Mouse (Mus musculus) urinary bladder, adult 18-20 months (tissue): ENCODE results near the gene Cd200r3.

ENCODE experiments used
- DNase-seq, 2 experiments: peaks; one replicate each; pipeline ENCODE4 v3.0.0; 2022; ENCODE audit warnings: low spot score in 2 of 2, mixed read lengths in 2 of 2

Cd200r3 gene

DNA sequence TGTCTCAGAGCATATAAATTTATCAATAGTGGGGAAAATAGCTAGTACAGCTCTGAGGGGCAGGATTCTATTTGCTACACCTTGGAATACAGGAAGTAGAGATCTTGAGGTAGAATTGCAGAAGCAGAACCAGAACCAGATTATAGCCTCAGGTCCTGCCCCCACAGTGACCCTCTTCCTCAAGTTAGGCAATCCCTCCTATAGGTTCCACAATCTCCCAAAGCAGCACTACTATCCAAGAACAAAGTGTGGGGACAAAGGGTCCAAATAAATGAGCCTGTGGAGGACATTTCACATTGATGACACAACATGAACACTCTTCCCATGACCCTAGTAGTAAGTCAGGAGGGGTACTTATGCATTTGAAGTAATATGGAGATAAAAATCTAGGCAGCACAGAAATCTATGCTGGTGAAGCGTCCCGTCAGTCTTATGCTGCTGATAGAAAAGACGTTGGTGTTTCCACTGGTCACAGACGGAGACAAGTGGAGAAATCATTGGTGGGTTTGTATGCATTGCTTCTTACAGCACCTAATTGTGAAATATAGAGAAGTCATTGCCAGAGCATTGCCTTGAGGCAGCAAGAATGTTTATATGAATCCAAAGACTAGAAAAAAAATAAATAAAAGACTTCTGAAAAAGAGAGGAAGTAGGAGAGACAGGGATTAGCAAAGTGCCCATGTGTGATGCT, 45.3 kb downstream of the Cd200r3 start:
- no peak for DNase-seq

DNA sequence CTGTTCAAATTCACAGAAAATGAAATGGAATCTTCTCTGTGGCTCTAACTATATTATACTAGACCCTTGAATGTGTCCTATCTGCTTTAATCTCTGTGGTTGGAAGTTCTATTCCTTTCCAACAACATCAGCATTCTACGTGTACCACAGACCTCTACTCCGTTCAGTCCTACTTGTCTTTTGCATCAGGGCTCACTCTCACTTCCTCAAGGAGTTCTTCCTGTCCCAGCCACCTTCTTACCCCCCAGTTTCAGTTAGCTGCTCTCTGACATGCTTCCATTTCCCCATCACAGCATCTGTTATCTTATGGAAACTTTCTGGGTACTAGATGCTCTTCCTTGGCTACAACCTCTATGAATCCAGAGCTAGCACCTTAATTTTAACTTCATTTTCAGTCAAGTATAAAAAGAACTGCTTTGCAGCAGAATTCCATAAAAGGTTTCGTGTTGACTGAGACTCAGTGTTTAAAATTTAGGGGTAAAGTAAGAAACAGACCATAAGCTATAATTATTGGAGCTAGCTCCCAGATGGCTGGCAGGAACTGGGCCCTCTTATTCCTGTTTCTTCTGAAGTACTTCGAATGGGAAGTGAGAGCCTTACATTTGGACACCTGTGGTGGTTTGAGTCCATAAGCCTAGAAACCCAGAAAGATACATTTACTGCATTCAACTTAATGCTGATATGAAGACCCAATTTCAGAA, 50.0 kb downstream of the Cd200r3 start:
- no peak for DNase-seq

- no peak for DNase-seq
Observed at GRCm38 (mm10) chr16:44994206-44994953, 50.9 kb downstream of the Cd200r3 start.

DNA sequence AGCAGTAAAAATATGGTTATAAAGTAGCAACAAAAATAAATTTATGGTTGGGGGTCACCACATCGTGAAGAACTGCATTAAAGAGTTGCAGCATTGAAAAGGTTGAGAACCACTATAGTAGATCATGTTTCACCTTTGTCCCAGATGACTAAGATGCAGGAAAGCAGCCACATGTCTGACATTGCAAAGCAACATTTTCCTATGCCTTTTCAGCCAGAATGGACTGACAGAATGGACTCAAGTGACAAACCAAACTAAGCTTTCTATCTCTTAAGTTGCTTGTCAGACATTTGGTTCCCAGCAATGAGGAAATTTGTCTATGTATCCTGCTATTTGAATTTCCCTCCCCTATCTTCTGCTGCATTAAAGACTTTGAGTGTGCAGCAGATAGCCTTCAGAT, 51.6 kb downstream of the Cd200r3 start:
- DNase-seq: no peak

DNA sequence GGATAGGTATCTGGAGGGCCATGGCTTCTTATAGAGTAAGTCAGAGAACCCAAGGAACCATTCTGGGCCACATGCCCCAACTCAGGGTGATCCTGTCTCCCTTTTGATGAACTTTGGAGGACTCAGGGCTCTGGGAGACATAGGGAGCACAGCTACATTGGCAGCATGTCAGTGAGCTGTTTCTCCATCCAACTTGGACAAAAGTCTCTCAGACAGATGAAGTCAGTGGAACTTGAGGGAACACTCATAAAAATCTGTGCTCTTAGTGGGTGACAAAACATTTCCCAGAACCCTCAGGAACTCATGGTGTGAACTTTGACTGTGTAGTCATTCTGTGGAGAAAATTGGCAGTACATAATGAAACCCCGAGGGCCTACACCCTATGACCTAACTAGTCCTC, 53.2 kb downstream of the Cd200r3 start:
- DNase-seq: no peak

- no peak for DNase-seq
Observed at GRCm38 (mm10) chr16:44999537-44999936, 56.1 kb downstream of the Cd200r3 start.

- DNase-seq: no peak
Observed at GRCm38 (mm10) chr16:45004443-45004842, 61.0 kb downstream of the Cd200r3 start.

DNA sequence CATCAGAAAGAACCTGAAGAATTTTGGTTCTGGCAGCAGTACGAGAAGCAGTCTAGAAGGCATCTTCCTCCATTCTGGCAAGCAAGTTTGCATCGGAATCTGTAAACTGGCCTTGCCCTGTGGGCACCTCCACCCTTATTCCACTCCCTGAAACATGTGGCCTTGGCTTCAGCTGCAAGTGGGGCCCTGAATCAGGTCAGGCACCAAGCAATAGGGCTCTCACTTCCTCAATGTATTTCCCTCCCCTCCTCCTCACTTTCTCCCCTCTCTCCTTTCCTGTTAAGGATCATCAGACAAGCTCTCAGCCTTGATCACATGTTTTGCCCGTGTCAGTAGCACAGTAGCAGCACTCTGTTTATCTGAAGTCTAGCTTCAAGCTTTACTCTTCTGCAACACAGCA, 61.8 kb downstream of the Cd200r3 start:
- DNase-seq: no peak

- DNase-seq: no peak
Observed at GRCm38 (mm10) chr16:45006971-45007370, 63.5 kb downstream of the Cd200r3 start.

GRCm38 (mm10) chr16:45007807-45008206, 64.3 kb downstream of the Cd200r3 start:
- no peak for DNase-seq

- DNase-seq: peak in 1 of 2 experiments; percentile 55
Observed at GRCm38 (mm10) chr16:45009634-45010033, 66.2 kb downstream of the Cd200r3 start.

GRCm38 (mm10) chr16:45015591-45015990, 72.1 kb downstream of the Cd200r3 start:
- no peak for DNase-seq

DNA sequence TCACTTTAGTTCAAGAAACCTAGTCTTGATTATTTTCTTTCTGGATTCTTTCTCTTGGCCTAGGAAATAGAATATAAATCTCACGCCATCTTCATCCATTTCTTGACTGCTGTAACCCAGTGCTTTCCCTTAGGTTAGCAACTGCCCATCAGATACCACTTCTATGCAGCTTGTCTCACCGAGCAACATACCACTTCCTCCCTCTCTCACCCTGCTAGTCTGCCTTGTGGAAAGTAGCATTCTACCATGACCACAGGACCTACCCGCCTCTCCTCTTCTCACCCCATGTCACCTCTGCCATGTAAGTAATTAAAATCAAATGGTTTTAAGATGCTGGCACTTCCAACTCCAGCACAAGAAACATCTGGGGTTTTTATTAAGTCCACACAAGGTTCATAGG, 73.0 kb downstream of the Cd200r3 start:
- no peak for DNase-seq

- DNase-seq: no peak
Observed at GRCm38 (mm10) chr16:45018868-45019267, 75.4 kb downstream of the Cd200r3 start.

DNA sequence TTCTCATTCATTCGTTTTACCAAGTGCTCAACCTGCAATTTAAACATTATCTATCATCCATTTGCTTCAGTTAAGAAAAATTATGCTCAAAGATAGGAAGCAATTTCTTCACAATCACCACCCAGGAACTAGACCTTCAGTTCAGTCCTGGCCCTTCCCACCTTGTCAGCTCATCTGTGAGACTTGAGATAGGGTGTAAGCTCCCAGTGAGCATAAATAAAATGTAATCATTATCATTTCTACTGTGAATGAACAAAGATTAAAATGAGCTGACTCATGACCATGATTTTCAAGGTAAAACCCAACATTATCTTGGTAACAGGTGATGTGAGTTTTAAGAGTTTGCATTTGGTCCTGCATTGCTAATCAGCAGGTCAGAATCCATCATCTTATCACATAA, 76.6 kb downstream of the Cd200r3 start:
- DNase-seq: no peak

DNA sequence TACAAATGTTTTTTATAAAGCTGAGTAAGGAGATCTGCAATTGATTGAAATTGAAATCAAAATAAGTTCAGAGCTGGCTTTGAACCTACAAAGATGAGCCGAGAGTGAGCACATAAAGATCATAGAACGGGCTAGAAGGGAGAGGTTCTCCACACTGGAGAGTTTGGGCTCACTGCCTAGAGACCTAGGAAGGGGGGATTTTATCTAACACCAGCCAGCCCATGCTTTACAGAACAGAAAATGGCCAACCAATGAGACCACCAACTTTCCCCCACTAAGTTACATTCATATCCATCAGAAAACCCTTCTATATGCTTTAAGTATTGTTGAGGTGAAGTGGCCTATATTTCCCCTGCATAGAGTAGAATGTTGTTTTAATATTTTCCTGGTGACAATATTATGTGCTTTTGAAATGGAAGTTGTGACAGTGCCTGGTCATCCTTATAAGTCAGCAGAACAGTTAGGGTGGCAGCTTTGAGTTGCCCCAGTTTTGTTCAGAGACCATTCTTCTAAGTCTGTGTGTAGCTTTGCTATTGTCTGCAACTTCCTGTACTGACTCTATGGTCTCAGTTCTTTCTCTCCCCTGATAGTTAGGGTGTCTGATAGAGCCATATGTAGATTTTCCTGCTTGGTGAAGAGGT, 77.3 kb downstream of the Cd200r3 start:
- no peak for DNase-seq

DNA sequence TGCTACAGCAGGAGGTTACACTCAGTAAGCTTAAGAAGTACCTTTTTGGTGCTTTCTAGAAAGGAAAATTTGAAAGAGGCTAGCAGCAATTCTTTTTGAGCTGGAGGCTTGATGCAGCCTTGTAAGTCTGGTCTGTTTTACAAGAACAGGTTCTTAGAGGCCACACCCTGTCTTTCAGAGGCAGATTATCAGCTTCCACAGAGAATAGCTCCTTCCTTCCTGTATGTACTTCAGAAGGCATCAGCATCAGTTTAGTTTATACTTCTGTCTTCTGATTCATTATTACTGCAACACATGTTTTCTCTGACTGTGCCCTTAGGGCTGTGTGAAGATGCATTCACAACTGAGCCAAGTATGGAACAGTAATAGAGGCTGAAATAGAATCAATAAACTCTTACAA, 78.0 kb downstream of the Cd200r3 start:
- DNase-seq: no peak

GRCm38 (mm10) chr16:45023904-45024303, 80.4 kb downstream of the Cd200r3 start:
- DNase-seq: peak in 1 of 2 experiments; percentile 35

GRCm38 (mm10) chr16:45025321-45025720, 81.8 kb downstream of the Cd200r3 start:
- no peak for DNase-seq

GRCm38 (mm10) chr16:45029080-45029479, 85.6 kb downstream of the Cd200r3 start:
- DNase-seq: no peak

GRCm38 (mm10) chr16:45029493-45029892, 86.0 kb downstream of the Cd200r3 start:
- no peak for DNase-seq

DNA sequence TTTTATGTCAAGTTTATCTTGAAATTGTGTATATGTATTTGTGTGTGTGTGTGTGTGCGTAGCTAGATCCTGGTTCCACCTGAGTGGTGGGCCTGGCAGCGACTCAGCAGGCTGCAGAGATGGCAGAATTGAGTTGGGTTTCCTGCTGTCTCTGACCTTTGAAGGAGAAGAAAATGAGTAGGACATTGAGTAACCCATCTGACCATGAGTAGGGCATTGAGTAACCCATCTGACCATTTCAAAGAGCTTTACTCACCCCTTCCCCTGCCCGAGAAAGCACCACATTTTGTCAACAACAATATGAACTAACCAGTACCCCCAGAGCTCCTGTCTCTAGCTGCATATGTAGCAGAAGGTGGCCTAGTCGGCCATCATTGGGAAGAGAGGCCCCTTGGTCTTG, 86.6 kb downstream of the Cd200r3 start:
- no peak for DNase-seq
